Mouse (Mus musculus): ENCODE data around the gene Arfip2. TPM values are rescaled to one million over a fixed set of nuclear protein-coding genes. Genes with fewer than 3 reads are reported as not detected.

Arfip2 gene
- 58.6 and 60.8 TPM in 2 replicates for polyA plus RNA-seq (2012; rRNA removed; ENCODE audit: low replicate concordance)

GRCm38 (mm10) chr7:105640233-105640893, at the start of gene Arfip2, which contains the start of gene Gm45799:
TSS of gene Arfip2 (minus strand) at chr7:105640416.
TSS of gene Gm45799 (plus strand) at chr7:105640552.

GRCm38 (mm10) chr7:105650639-105651435, 10.6 kb upstream of the Arfip2 start, which contains the start of gene Dnhd1:
TSS of gene Dnhd1 (plus strand) at chr7:105650827.

GRCm38 (mm10) chr7:105639756-105640155, 460 bp downstream of the Arfip2 start, which contains the start of gene Timm10b:
TSS of gene Timm10b (plus strand) at chr7:105640056.

GRCm38 (mm10) chr7:105633127-105633800, 7.0 kb downstream of the Arfip2 start, which contains the start of gene Trim3:
TSS of gene Trim3 (minus strand) at chr7:105633571.

Other genes starting within 250 kb of the Arfip2 start
- gene Fam160a2, start 240.4 kb downstream of the Arfip2 start, polyA plus RNA-seq (2012; rRNA removed; ENCODE audit: low replicate concordance) = 59.1 and 65.1 TPM in 2 replicates
- gene Cnga4, start 235.8 kb downstream of the Arfip2 start, polyA plus RNA-seq (2012; rRNA removed; ENCODE audit: low replicate concordance) = 0.27 and 0.30 TPM in 2 replicates
- gene Cckbr, start 214.7 kb downstream of the Arfip2 start, polyA plus RNA-seq (2012; rRNA removed; ENCODE audit: low replicate concordance) = not detected in 2 replicates
- gene Cavin3, start 158.1 kb downstream of the Arfip2 start, polyA plus RNA-seq (2012; rRNA removed; ENCODE audit: low replicate concordance) = 92.9 and 226 TPM in 2 replicates
- 69.1 and 110 TPM in 2 replicates for gene Smpd1, start 86.1 kb downstream of the Arfip2 start, polyA plus RNA-seq (2012; rRNA removed; ENCODE audit: low replicate concordance)
- 23.3 and 35.9 TPM in 2 replicates for gene Apbb1, start 58.8 kb downstream of the Arfip2 start, polyA plus RNA-seq (2012; rRNA removed; ENCODE audit: low replicate concordance)
- gene Hpx, start 40.3 kb downstream of the Arfip2 start, polyA plus RNA-seq (2012; rRNA removed; ENCODE audit: low replicate concordance) = 1.1 and 13.0 TPM in 2 replicates
- 47.8 and 65.0 TPM in 2 replicates for gene Trim3, start 6.8 kb downstream of the Arfip2 start, polyA plus RNA-seq (2012; rRNA removed; ENCODE audit: low replicate concordance)
- gene Timm10b, start 360 bp downstream of the Arfip2 start, polyA plus RNA-seq (2012; rRNA removed; ENCODE audit: low replicate concordance) = 143 and 164 TPM in 2 replicates
- 262 and 505 TPM in 2 replicates for gene Gm45799, start 136 bp upstream of the Arfip2 start, polyA plus RNA-seq (2012; rRNA removed; ENCODE audit: low replicate concordance)
- 2.3 and 5.4 TPM in 2 replicates for gene Dnhd1, start 10.4 kb upstream of the Arfip2 start, polyA plus RNA-seq (2012; rRNA removed; ENCODE audit: low replicate concordance)
- gene Ilk, start 96.2 kb upstream of the Arfip2 start, polyA plus RNA-seq (2012; rRNA removed; ENCODE audit: low replicate concordance) = 124 and 195 TPM in 2 replicates
- gene Rrp8, start 97.0 kb upstream of the Arfip2 start, polyA plus RNA-seq (2012; rRNA removed; ENCODE audit: low replicate concordance) = 8.2 and 10.6 TPM in 2 replicates
- 320 and 670 TPM in 2 replicates for gene Taf10, start 103.9 kb upstream of the Arfip2 start, polyA plus RNA-seq (2012; rRNA removed; ENCODE audit: low replicate concordance)
- 156 and 246 TPM in 2 replicates for gene Tpp1, start 111.8 kb upstream of the Arfip2 start, polyA plus RNA-seq (2012; rRNA removed; ENCODE audit: low replicate concordance)
- gene Dchs1, start 147.2 kb upstream of the Arfip2 start, polyA plus RNA-seq (2012; rRNA removed; ENCODE audit: low replicate concordance) = 11.7 and 15.2 TPM in 2 replicates
- gene Mrpl17, start 170.7 kb upstream of the Arfip2 start, polyA plus RNA-seq (2012; rRNA removed; ENCODE audit: low replicate concordance) = 220 and 240 TPM in 2 replicates

All from mammary gland, adult 2 months (tissue).